Mouse (Mus musculus) stomach, embryonic 15.5 days (tissue): ENCODE data around the gene Tnc. TPM values are rescaled to one million over a fixed set of nuclear protein-coding genes. Genes with fewer than 3 reads are reported as not detected.
A peak's percentile ranks its signal among the peaks of the same experiment; 100 is the strongest.

Source experiments
- ATAC-seq: fragments of 200-750 bp; cut with Nextera tagmentation; 2 replicates; pipeline ENCODE4 v1.8.0; 2017; ENCODE audit warnings: low read depth, moderate number of reproducible peaks, moderate TSS enrichment; ENCODE audit not compliant: insufficient read depth, low FRiP score
- H3K27ac ChIP-seq: fragments of 300-500 bp; sonication (generic); 2 replicates; pipeline ENCODE4 v1.5.1; 2015; ENCODE audit warnings: mild to moderate bottlenecking, inconsistent platforms
- H3K27me3 ChIP-seq: fragments of 300-500 bp; sonication (generic); replicated peaks from 2 replicates; pipeline ENCODE4 v1.6.1; 2015; ENCODE audit warnings: inconsistent platforms
- H3K36me3 ChIP-seq: fragments of 300-500 bp; sonication (generic); 2 replicates; pipeline ENCODE4 v1.6.1; 2015; ENCODE audit warnings: inconsistent platforms
- H3K4me1 ChIP-seq: fragments of 300-500 bp; sonication (generic); 2 replicates; pipeline ENCODE4 v1.6.1; 2015; ENCODE audit warnings: inconsistent platforms
- H3K4me2 ChIP-seq: fragments of 300-500 bp; sonication (generic); 2 replicates; pipeline ENCODE4 v1.6.1; 2015; ENCODE audit warnings: mild to moderate bottlenecking, inconsistent platforms
- H3K4me3 ChIP-seq: fragments of 300-500 bp; sonication (generic); replicated peaks from 2 replicates; pipeline ENCODE4 v1.5.1; 2015; ENCODE audit warnings: inconsistent platforms
- H3K9ac ChIP-seq: fragments of 300-500 bp; sonication (generic); 2 replicates; pipeline ENCODE4 v1.6.1; 2015; ENCODE audit warnings: inconsistent platforms
- H3K9me3 ChIP-seq: fragments of 300-500 bp; sonication (generic); 2 replicates; pipeline ENCODE4 v1.6.1; 2016; ENCODE audit warnings: inconsistent platforms
- WGBS: fragments of 180-500 bp; shearing (Covaris S2); methylation state at CpG from one replicate; pipeline ENCODE4 v1.1.7; 2015; 5-methylcytosine and 5-hydroxymethylcytosine counted together
- polyA plus RNA-seq: library from polyadenylated mRNA; unstranded; fragments of >200 nt; fragmentation: Nextera tagmentation; extraction: Ambion mirVana; gene quantifications from 2 replicates; pipeline ENCODE4 v1.2.1, GENCODE M21; 2015

Tnc gene
- polyA plus RNA-seq, 1 experiment from 2014 or later, result 12.6 TPM

DNA sequence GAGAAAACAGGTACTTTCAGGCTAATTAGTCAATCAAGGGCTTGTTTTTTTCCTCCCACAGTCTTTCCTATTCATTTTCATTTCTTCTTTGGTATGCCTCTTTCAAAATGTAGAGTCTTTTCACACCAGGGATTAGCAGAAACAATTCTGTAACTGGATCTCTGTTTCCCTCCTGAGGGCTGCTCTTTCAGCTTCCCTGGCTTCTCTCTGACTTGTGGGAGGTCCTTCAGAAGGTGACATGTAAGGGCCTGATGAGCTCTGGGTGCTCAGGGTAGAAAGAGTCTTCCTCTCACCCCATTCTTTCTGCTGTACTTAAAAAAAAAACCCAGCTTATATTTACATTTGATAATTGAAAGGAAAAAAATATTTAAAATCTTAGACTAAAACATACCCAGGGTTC lies 60.2 kb downstream of the Tnc start:
- H3K36me3 ChIP-seq, result no peaks in the 10 kb centered on the region
- H3K9me3 ChIP-seq, result no peaks in the 10 kb centered on the region
- H3K4me3 ChIP-seq, result no peak overlapping the region
- ATAC-seq, result no peak
- no peak overlapping the region for H3K27ac ChIP-seq
- no peak overlapping the region for H3K4me2 ChIP-seq
- no peaks in the 10 kb centered on the region for H3K27me3 ChIP-seq
- no peak overlapping the region for H3K9ac ChIP-seq
- peaks cover 11% of the 10 kb centered on the region; the same call in 1 of the 2 replicates for H3K4me1 ChIP-seq

DNA sequence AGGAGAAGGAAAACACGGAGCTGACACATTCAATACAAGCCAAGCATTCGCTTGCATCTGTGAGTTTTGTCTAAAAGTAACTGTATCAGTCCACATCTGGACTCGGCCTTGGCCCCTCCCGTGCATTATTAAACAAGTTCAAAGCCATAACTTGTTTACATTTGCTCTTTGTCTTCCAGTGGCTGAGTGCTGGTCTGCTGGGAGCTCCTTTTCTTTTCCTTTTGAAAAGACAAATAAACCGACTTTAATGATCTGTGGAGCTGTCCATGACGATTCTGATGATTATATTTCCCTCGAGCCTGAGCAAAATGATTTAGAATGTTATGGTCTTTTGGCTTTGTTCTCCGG lies 63.7 kb downstream of the Tnc start:
- no peaks in the 10 kb centered on the region for H3K27me3 ChIP-seq
- no peaks in the 10 kb centered on the region for H3K36me3 ChIP-seq
- H3K9ac ChIP-seq, result no peak overlapping the region
- no peak overlapping the region for H3K4me2 ChIP-seq
- H3K4me3 ChIP-seq, result no peak overlapping the region
- ATAC-seq, result no peak
- H3K9me3 ChIP-seq, result no peaks in the 10 kb centered on the region
- 21% methylated on average over 8 of the region's 8 CpGs for WGBS
- H3K4me1 ChIP-seq, result peaks cover 11% of the 10 kb centered on the region; the same call in 1 of the 2 replicates
- H3K27ac ChIP-seq, result 0 out of 2 replicates have a peak overlapping the region, but pooled peaks have one; percentile 40

GRCm38 (mm10) chr4:63982425-63983097 lies 64.3 kb downstream of the Tnc start:
- no peaks in the 10 kb centered on the region for H3K36me3 ChIP-seq
- no peak overlapping the region for H3K27ac ChIP-seq
- H3K4me3 ChIP-seq, result no peak overlapping the region
- H3K9me3 ChIP-seq, result no peaks in the 10 kb centered on the region
- no peaks in the 10 kb centered on the region for H3K27me3 ChIP-seq
- peaks cover 11% of the 10 kb centered on the region; the same call in 1 of the 2 replicates for H3K4me1 ChIP-seq
- H3K9ac ChIP-seq, result no peak overlapping the region
- WGBS, result 49% methylated on average over 12 of the region's 12 CpGs
- ATAC-seq, result no peak
- H3K4me2 ChIP-seq, result no peak overlapping the region

DNA sequence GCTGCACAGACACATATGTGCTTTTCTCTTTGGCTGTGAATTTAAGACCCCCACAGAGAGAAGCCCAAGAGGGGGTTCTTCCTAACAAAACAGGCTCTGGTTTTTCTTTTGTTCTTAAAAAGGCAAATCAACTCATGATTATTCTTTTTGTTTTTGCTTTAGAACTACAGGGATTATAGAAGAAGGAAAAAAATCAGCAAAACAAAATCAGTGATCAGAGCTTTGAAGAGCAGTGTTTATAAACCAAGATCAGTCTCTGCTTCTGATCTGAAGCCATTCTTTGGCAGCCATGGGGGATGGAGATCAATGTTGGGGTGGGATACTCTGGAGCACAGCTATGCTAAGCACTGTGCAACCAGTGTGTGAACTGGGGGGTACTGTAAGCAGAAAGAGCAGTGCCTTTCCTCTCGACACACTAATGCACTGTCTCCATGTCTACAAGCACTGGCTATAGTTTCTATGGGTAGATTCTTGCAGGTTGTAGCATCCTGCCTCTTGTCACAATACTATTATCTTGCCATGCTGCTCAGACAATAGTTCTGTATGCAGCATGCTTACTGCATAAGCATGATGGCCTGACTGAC lies 66.5 kb downstream of the Tnc start:
- no peak for ATAC-seq
- Histone ChIP-seq H3K9me3 (no peaks in the 10 kb centered on the region), H3K4me3 (no peak overlapping the region), H3K27ac (no peak overlapping the region), H3K27me3 (no peaks in the 10 kb centered on the region), H3K4me1 (peaks cover 11% of the 10 kb centered on the region; the same call in 1 of the 2 replicates), H3K4me2 (no peak overlapping the region), H3K9ac (no peak overlapping the region), H3K36me3 (no peaks in the 10 kb centered on the region)
- 74% methylated on average over 1 of the region's 1 CpGs for WGBS

- Histone ChIP-seq H3K4me1 (peaks cover 11% of the 10 kb centered on the region; the same call in 1 of the 2 replicates), H3K9ac (no peak overlapping the region), H3K4me3 (no peak overlapping the region), H3K9me3 (no peaks in the 10 kb centered on the region), H3K36me3 (no peaks in the 10 kb centered on the region), H3K4me2 (no peak overlapping the region), H3K27me3 (no peaks in the 10 kb centered on the region), H3K27ac (no peak overlapping the region)
- no peak for ATAC-seq
- 19% methylated on average over 2 of the region's 2 CpGs for WGBS
Observed at GRCm38 (mm10) chr4:63979635-63980034, 67.2 kb downstream of the Tnc start.

- Histone ChIP-seq H3K9ac (no peak overlapping the region), H3K9me3 (no peaks in the 10 kb centered on the region), H3K27me3 (no peaks in the 10 kb centered on the region), H3K4me2 (no peak overlapping the region), H3K36me3 (no peaks in the 10 kb centered on the region), H3K27ac (no peak overlapping the region), H3K4me1 (no peaks in the 10 kb centered on the region), H3K4me3 (no peak overlapping the region)
- WGBS, result 94% methylated on average over 2 of the region's 2 CpGs
- no peak for ATAC-seq
Observed at GRCm38 (mm10) chr4:63972536-63972935, 74.3 kb downstream of the Tnc start.

DNA sequence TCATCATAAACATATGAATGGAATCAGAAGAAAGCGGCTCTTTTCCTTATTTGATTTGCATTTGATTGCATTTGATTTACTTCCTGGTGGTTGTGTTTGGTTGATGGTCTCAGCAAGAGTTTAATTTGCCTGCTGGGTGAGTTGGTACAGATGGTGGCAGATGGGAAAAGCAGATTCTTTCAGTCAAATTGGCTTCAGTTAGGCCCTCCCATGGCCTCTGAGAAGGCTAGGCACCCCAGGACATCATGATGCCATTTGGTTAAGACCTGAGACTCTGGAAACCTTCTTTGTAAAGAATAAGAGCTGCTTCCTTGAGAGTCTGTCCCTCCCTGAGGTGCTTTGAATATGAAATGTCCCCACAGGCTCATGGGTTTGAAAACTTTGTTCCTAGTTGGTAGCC lies 75.1 kb downstream of the Tnc start:
- ATAC-seq, result no peak
- Histone ChIP-seq H3K4me1 (no peaks in the 10 kb centered on the region), H3K4me3 (no peak overlapping the region), H3K4me2 (no peak overlapping the region), H3K27me3 (no peaks in the 10 kb centered on the region), H3K27ac (no peak overlapping the region), H3K9me3 (no peaks in the 10 kb centered on the region), H3K9ac (no peak overlapping the region), H3K36me3 (no peaks in the 10 kb centered on the region)
- 79% methylated on average over 1 of the region's 1 CpGs for WGBS

DNA sequence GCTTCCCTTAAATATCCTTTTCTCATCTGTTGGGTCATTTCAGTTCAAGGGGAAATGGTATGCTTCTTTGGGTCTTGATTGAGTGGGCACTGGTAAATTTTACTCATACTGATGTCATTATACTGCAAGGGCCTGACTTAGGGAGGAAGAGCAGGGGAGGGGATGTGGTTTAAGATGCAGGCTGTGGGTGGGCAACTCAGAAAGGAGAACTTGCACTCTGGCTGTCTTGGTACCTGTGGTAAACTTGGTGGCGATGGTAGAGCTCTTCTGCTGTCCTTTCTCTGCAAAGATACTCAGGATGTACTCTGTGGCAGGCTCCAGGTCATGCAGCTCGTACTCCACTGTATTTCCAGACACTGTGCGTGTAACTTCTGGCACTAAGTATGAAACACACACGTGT lies 75.9 kb downstream of the Tnc start:
- Histone ChIP-seq H3K4me2 (no peak overlapping the region), H3K9ac (no peak overlapping the region), H3K36me3 (no peaks in the 10 kb centered on the region), H3K9me3 (no peaks in the 10 kb centered on the region), H3K27ac (no peak overlapping the region), H3K27me3 (no peaks in the 10 kb centered on the region), H3K4me3 (no peak overlapping the region), H3K4me1 (no peaks in the 10 kb centered on the region)
- WGBS, result 71% methylated on average over 4 of the region's 4 CpGs
- ATAC-seq, result no peak

- ATAC-seq, result no peak
- Histone ChIP-seq H3K27me3 (no peaks in the 10 kb centered on the region), H3K4me3 (no peak overlapping the region), H3K9me3 (no peaks in the 10 kb centered on the region), H3K36me3 (no peaks in the 10 kb centered on the region), H3K4me2 (no peak overlapping the region), H3K27ac (no peak overlapping the region), H3K9ac (no peak overlapping the region), H3K4me1 (no peaks in the 10 kb centered on the region)
- 78% methylated on average over 3 of the region's 3 CpGs for WGBS
Observed at GRCm38 (mm10) chr4:63969891-63970290, 76.9 kb downstream of the Tnc start.

GRCm38 (mm10) chr4:63963410-63963809 lies 83.4 kb downstream of the Tnc start:
- H3K9me3 ChIP-seq, result no peaks in the 10 kb centered on the region
- 0 out of 2 replicates have a peak, but pooled peaks cover 2% of the 10 kb centered on the region for H3K4me1 ChIP-seq
- WGBS, result 45% methylated on average over 1 of the region's 1 CpGs
- no peak for ATAC-seq
- no peaks in the 10 kb centered on the region for H3K36me3 ChIP-seq
- no peak overlapping the region for H3K4me2 ChIP-seq
- H3K27me3 ChIP-seq, result no peaks in the 10 kb centered on the region
- no peak overlapping the region for H3K4me3 ChIP-seq
- no peak overlapping the region for H3K9ac ChIP-seq
- no peak overlapping the region; the same call in 1 of the 2 replicates for H3K27ac ChIP-seq

DNA sequence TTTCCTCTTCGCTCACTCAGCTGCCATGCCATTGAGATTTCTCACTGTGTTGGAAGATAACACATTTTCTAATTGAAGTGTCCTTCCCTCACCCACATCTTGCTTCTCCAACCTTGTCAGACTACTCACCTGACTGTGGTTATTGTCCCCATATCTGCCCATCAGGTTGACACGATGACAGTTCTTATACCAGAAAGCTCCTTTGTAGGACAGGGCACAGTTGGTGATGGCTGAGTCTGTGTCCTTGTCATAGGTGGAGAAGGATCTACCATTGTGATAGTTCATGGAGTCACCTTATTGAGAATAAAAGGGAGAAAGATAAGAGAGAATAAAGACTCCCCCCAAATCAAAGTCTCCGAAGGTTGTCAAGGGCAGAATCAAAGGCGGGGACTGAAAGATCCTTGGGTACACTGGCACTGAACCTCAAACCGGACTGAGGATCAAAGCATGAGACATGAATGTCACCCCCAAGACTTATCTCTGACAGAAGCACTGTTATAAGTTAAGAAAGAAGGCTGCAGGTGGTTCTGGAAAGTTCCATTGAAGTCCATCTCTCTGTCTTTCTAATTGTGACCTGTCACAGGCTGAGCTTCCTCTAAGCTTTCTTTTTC lies 84.9 kb downstream of the Tnc start:
- H3K4me1 ChIP-seq, result 0 out of 2 replicates have a peak, but pooled peaks cover 6% of the 10 kb centered on the region
- H3K4me2 ChIP-seq, result no peak overlapping the region
- H3K36me3 ChIP-seq, result no peaks in the 10 kb centered on the region
- no peaks in the 10 kb centered on the region for H3K27me3 ChIP-seq
- WGBS, result 90% methylated on average over 5 of the region's 5 CpGs
- no peaks in the 10 kb centered on the region for H3K9me3 ChIP-seq
- ATAC-seq, result no peak
- no peak overlapping the region for H3K9ac ChIP-seq
- no peak overlapping the region for H3K27ac ChIP-seq
- H3K4me3 ChIP-seq, result no peak overlapping the region

GRCm38 (mm10) chr4:63958601-63959000 lies 88.2 kb downstream of the Tnc start:
- Histone ChIP-seq H3K36me3 (no peaks in the 10 kb centered on the region), H3K27ac (peak overlapping the region; percentile 62), H3K27me3 (no peaks in the 10 kb centered on the region), H3K4me1 (0 out of 2 replicates have a peak, but pooled peaks cover 6% of the 10 kb centered on the region), H3K4me3 (no peak overlapping the region), H3K9me3 (no peaks in the 10 kb centered on the region), H3K9ac (no peak overlapping the region), H3K4me2 (no peak overlapping the region)
- no peak for ATAC-seq
- 43% methylated on average over 4 of the region's 4 CpGs for WGBS
